Mouse (Mus musculus) small intestine, adult 2 months (tissue): ENCODE measurements around the gene Olfr1015.

Experiments used
- CTCF ChIP-seq: fragments of 200-500 bp; IDR thresholded peaks from 2 replicates; pipeline ENCODE4 v1.5.1; 2012; ENCODE audit warnings: low read depth, mild to moderate bottlenecking, control low read depth, inconsistent platforms, low read length, moderate library complexity, mixed read lengths; ENCODE audit not compliant: insufficient replicate concordance, insufficient read length; ENCODE audit errors: extremely low read depth
- POLR2A ChIP-seq: fragments of 200-500 bp; IDR thresholded peaks from 2 replicates; pipeline ENCODE4 v1.6.1; 2012; ENCODE audit warnings: low read depth, mild to moderate bottlenecking, control low read depth, inconsistent platforms, low read length, moderate library complexity

- no peak for TF ChIP-seq CTCF
- TF ChIP-seq POLR2A = no peak
Observed at GRCm38 (mm10) chr2:85802444-85802843, 20.6 kb downstream of the Olfr1015 start, which contains the start of gene Olfr1016.
